Mouse (Mus musculus) ES-Bruce4 (cell line): Measurements from ENCODE around the gene Amhr2.

Source experiments
- EP300 ChIP-seq: IDR thresholded peaks from 2 replicates; pipeline ENCODE4 v1.6.1; 2011; ENCODE audit warnings: low read depth, low read length; ENCODE audit not compliant: insufficient read depth
- POLR2A ChIP-seq: IDR thresholded peaks from one replicate; pipeline ENCODE4 v1.8.1; 2011; ENCODE audit warnings: low read length; ENCODE audit not compliant: insufficient read depth

- TF ChIP-seq POLR2A (no peak), EP300 (no peak)
Measured at GRCm38 (mm10) chr15:102463666-102464065, 18.5 kb downstream of the Amhr2 start.
